Mouse (Mus musculus): ENCODE results near the gene Best1. TPM values are rescaled to one million over a fixed set of nuclear protein-coding genes. Genes with fewer than 3 reads are reported as not detected.

The Best1 gene
- polyA plus RNA-seq, 1 experiment from 2014 or later = 0.61 TPM

DNA sequence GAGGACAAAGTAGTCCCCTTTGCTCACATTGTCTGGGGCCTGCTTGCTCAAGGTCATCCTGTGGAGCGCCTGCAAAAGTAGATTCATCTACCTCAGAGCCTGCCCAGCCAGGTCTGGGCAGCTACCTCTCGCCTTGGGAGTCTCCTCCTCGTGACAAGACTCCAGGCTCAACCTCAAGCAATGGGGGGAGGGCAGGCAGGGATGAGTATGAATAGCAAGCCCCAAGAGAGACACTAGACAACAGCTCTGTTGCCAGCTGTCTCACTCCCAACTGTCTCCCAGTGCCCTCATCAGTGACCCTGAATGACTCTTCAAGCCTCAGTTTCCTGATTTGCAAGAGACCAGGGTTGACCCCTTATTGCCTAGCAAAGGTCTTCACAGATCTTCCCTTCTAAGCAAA lies 11.9 kb upstream of the Best1 start:
- no peak for ATAC-seq
- Histone ChIP-seq H3K36me3 (ENCODE audit: control insufficient read depth, insufficient read depth) (no peaks in the 10 kb centered on the region), H3K4me3 (ENCODE audit: low read depth, low read length) (no peak overlapping the region), H3K4me1 (replicated peaks; ENCODE audit: control insufficient read depth, insufficient read depth, low read length) (peaks cover 9% of the 10 kb centered on the region), H3K4me2 (replicated peaks; ENCODE audit: low read depth) (no peak overlapping the region), H3K9ac (ENCODE audit: low read depth, low read length) (no peak overlapping the region), H3K9me3 (ENCODE audit: control insufficient read depth) (no peaks in the 10 kb centered on the region), H3K27ac (ENCODE audit: low read depth, low read length) (0 out of 2 replicates have a peak overlapping the region, but pooled peaks have one; percentile 1), H3K27me3 (replicated peaks; ENCODE audit: control insufficient read depth, insufficient read depth, low read length) (no peaks in the 10 kb centered on the region)
- 46% methylated on average over 3 of the region's 3 CpGs for WGBS
- no peak for TF ChIP-seq CTCF (IDR thresholded peaks at IDR 0.05; ENCODE audit: low read depth)

GRCm38 (mm10) chr19:10012827-10013278 lies 11.4 kb upstream of the Best1 start:
- 34% methylated on average over 6 of the region's 6 CpGs for WGBS
- H3K9me3 ChIP-seq (ENCODE audit: control insufficient read depth) = no peaks in the 10 kb centered on the region
- no peaks in the 10 kb centered on the region for H3K36me3 ChIP-seq (ENCODE audit: control insufficient read depth, insufficient read depth)
- H3K9ac ChIP-seq (ENCODE audit: low read depth, low read length) = no peak overlapping the region
- ATAC-seq = no peak
- no peaks in the 10 kb centered on the region for H3K27me3 ChIP-seq (replicated peaks; ENCODE audit: control insufficient read depth, insufficient read depth, low read length)
- H3K4me3 ChIP-seq (ENCODE audit: low read depth, low read length) = no peak overlapping the region
- H3K4me1 ChIP-seq (replicated peaks; ENCODE audit: control insufficient read depth, insufficient read depth, low read length) = peaks cover 8% of the 10 kb centered on the region
- no peak for TF ChIP-seq CTCF (IDR thresholded peaks at IDR 0.05; ENCODE audit: low read depth)
- no peak overlapping the region for H3K4me2 ChIP-seq (replicated peaks; ENCODE audit: low read depth)
- peak overlapping the region; percentile 50 for H3K27ac ChIP-seq (ENCODE audit: low read depth, low read length)

DNA sequence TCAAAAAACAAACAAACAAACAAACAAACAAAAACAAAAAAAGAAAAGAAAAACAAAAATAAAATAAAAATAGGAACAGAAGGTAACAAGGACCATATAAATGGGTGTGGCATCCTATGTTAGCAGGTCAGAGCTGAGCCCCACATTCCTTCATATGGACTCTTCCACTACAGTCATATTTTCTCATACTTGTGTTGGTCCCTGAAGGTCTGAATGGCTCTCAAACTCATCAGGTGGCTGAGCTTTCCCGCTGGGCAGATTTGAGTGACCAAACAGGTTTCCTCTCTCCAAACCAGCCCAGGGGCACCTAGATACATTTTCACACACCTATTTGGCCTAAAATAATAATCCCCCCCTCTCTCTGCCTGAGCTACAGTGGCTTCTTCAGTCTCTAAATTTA lies 10.0 kb upstream of the Best1 start:
- Histone ChIP-seq H3K4me2 (replicated peaks; ENCODE audit: low read depth) (no peak overlapping the region), H3K4me1 (replicated peaks; ENCODE audit: control insufficient read depth, insufficient read depth, low read length) (peaks cover 8% of the 10 kb centered on the region; the same call in 1 of the 2 replicates), H3K27me3 (replicated peaks; ENCODE audit: control insufficient read depth, insufficient read depth, low read length) (no peaks in the 10 kb centered on the region), H3K9ac (ENCODE audit: low read depth, low read length) (no peak overlapping the region), H3K36me3 (ENCODE audit: control insufficient read depth, insufficient read depth) (no peaks in the 10 kb centered on the region), H3K9me3 (ENCODE audit: control insufficient read depth) (no peaks in the 10 kb centered on the region), H3K27ac (ENCODE audit: low read depth, low read length) (no peak overlapping the region), H3K4me3 (ENCODE audit: low read depth, low read length) (no peak overlapping the region)
- 76% methylated on average over 1 of the region's 1 CpGs for WGBS
- TF ChIP-seq CTCF (IDR thresholded peaks at IDR 0.05; ENCODE audit: low read depth) = no peak
- no peak for ATAC-seq

- Histone ChIP-seq H3K4me2 (replicated peaks; ENCODE audit: low read depth) (no peak overlapping the region), H3K9me3 (ENCODE audit: control insufficient read depth) (no peaks in the 10 kb centered on the region), H3K4me1 (replicated peaks; ENCODE audit: control insufficient read depth, insufficient read depth, low read length) (no peaks in the 10 kb centered on the region), H3K4me3 (ENCODE audit: low read depth, low read length) (no peak overlapping the region), H3K27ac (ENCODE audit: low read depth, low read length) (no peak overlapping the region), H3K36me3 (ENCODE audit: control insufficient read depth, insufficient read depth) (no peaks in the 10 kb centered on the region), H3K27me3 (replicated peaks; ENCODE audit: control insufficient read depth, insufficient read depth, low read length) (no peaks in the 10 kb centered on the region), H3K9ac (ENCODE audit: low read depth, low read length) (no peak overlapping the region)
- no peak for TF ChIP-seq CTCF (IDR thresholded peaks at IDR 0.05; ENCODE audit: low read depth)
- 90% methylated on average over 1 of the region's 1 CpGs for WGBS
- ATAC-seq = no peak
These were observed 2.3 kb upstream of the Best1 start for GRCm38 (mm10) chr19:10003696-10004095.

GRCm38 (mm10) chr19:10000330-10000729 lies 1.1 kb downstream of the Best1 start:
- Histone ChIP-seq H3K9me3 (ENCODE audit: control insufficient read depth) (no peaks in the 10 kb centered on the region), H3K27ac (ENCODE audit: low read depth, low read length) (no peak overlapping the region), H3K4me1 (replicated peaks; ENCODE audit: control insufficient read depth, insufficient read depth, low read length) (no peaks in the 10 kb centered on the region), H3K36me3 (ENCODE audit: control insufficient read depth, insufficient read depth) (no peaks in the 10 kb centered on the region), H3K27me3 (replicated peaks; ENCODE audit: control insufficient read depth, insufficient read depth, low read length) (no peaks in the 10 kb centered on the region), H3K4me3 (ENCODE audit: low read depth, low read length) (no peak overlapping the region), H3K9ac (ENCODE audit: low read depth, low read length) (no peak overlapping the region), H3K4me2 (replicated peaks; ENCODE audit: low read depth) (no peak overlapping the region)
- peak; percentile 42; the same call in 1 of the 2 replicates for ATAC-seq
- 19% methylated on average over 3 of the region's 3 CpGs for WGBS
- TF ChIP-seq CTCF (IDR thresholded peaks at IDR 0.05; ENCODE audit: low read depth) = peak; percentile 90

GRCm38 (mm10) chr19:9998736-9999486 lies 2.5 kb downstream of the Best1 start:
- H3K36me3 ChIP-seq (ENCODE audit: control insufficient read depth, insufficient read depth) = no peaks in the 10 kb centered on the region
- TF ChIP-seq CTCF (IDR thresholded peaks at IDR 0.05; ENCODE audit: low read depth) = no peak
- no peak overlapping the region for H3K4me2 ChIP-seq (replicated peaks; ENCODE audit: low read depth)
- no peaks in the 10 kb centered on the region for H3K27me3 ChIP-seq (replicated peaks; ENCODE audit: control insufficient read depth, insufficient read depth, low read length)
- no peak overlapping the region for H3K4me3 ChIP-seq (ENCODE audit: low read depth, low read length)
- WGBS = 65% methylated on average over 13 of the region's 13 CpGs
- ATAC-seq = no peak
- H3K4me1 ChIP-seq (replicated peaks; ENCODE audit: control insufficient read depth, insufficient read depth, low read length) = no peaks in the 10 kb centered on the region
- H3K27ac ChIP-seq (ENCODE audit: low read depth, low read length) = no peak overlapping the region
- no peaks in the 10 kb centered on the region for H3K9me3 ChIP-seq (ENCODE audit: control insufficient read depth)
- H3K9ac ChIP-seq (ENCODE audit: low read depth, low read length) = no peak overlapping the region

All from intestine, postnatal 0 days (tissue).